Mouse (Mus musculus) mature B cell (primary cell): Measurements from ENCODE around the gene Ptpn22.

Source experiments
- in situ Hi-C: fragments of 300-500 bp; cut with MboI; formaldehyde crosslinking; loops from 2 replicates; pipeline ENCODE4 v1.14.3; 2019

Ptpn22 gene

GRCm38 (mm10) chr3:103857977-103858563, 1.5 kb upstream of the Ptpn22 start:
- in situ Hi-C loops: no loop called here

GRCm38 (mm10) chr3:103859851-103860391, 326 bp downstream of the Ptpn22 start:
- in situ Hi-C loops: no loop called here

DNA sequence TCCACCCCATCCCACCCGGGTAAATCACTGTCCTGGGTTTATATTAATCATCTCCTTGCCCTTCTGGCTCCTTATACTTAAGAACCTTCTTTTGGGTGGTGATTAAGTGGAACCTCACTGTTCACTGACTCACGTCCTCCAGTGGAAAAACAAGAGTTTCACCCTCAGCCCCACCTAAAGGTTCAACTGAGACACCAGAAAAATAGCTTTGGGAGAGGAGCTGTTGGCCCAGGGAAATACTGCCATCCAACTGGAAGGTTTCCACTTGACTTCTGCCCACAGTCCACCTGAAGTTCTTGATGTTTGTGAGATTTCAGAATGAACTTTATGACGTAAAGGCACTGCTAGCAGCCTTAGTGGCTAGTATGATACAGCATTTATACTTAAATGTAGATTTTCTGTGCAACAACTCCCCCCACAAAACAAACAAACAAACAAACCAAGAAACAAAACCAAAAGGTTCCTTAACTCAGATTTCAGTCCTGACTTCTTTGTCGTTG, 3.2 kb downstream of the Ptpn22 start:
- in situ Hi-C loops: no loop called here

GRCm38 (mm10) chr3:103864200-103864599, 4.6 kb downstream of the Ptpn22 start:
- in situ Hi-C loops: no loop called here

DNA sequence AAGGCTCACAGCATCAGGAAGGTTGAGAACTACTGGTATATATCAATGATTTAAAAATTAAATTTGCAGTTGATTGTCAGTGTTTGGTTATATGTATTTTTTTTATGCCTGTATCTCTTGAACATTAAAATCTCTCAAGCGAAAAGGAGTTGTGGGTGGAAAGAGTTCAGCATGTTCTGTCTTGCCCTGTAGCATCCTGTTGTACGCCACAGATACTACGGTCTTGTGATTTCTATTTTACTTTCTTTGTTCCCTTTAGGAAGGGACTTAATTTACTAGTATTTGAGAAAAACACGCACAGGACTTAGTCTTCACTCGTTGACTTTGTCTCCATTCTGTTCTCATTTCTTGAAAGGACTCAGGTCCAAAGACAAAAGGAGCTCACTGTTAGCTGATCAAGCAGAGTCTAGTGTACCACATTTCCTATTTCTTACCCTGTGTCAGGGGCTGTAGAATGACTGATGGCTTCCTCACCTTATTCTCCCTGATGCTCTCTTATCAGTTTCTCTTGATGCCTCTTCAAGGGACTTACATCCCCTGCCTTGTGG, 7.9 kb downstream of the Ptpn22 start:
- in situ Hi-C loops: no loop called here

DNA sequence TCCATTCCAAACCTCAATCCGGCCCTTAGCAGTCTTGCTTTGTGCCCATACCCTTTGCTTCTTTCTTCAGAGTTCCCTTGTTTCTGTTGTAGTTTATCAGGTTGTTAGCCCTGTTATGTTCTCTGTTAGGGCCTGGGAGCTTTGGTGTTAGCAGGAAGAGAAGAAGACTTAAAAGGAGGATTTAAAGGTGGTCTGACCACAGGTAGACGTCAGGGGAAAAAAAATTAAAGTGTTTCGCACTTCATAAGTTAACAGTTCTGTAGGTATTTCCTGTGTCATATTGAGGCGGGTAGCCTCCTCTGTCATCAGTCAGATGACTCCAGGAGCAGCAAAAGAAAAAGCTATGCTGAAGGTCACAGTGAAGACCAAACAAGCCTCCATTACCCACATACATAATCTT, 8.4 kb downstream of the Ptpn22 start:
- in situ Hi-C loops: no loop called here

- in situ Hi-C loops: no loop called here
Measured at GRCm38 (mm10) chr3:103872663-103873098, 13.1 kb downstream of the Ptpn22 start.

DNA sequence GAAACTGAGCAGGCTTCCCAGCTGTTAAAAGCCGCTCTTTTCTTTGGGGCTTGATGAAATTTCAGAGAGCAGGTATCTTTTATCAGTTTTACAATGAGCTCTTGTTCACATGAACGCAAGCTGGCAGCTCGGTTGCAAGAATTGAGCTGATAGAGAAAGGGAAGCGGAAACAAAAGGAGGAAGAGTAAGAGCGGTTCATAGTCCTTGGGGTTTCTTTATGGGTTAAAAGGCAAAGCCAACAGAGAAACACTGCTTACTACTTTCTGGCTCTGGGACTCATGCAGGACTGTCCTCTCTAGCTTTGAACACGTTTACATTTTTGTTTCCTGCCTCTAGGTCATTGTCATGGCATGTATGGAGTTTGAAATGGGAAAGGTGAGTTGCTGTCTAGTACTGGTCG, 14.7 kb downstream of the Ptpn22 start:
- in situ Hi-C loops: no loop called here

GRCm38 (mm10) chr3:103885946-103886345, 26.4 kb downstream of the Ptpn22 start:
- in situ Hi-C loops: no loop called here

DNA sequence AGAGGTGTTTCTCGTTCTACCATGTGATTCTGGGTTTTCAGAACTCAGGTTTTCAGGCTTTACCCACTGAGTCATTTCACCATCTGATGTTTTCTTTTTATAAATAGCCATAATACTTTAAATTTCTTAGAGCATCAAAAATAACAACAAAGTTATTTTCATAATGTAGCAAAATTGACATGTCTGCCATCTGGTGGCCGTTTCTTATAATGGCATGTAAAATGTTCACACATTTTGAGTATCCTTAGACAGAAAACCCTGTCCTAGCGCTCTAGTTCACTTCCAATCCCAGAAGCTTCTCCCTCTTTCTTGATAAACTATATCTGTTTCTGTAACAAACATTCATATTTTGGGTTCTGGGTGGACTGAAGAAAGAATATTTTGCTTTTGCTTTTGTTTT, 28.0 kb downstream of the Ptpn22 start:
- in situ Hi-C loops: no loop called here

GRCm38 (mm10) chr3:103893374-103893773, 33.8 kb downstream of the Ptpn22 start:
- in situ Hi-C loops: no loop called here

- in situ Hi-C loops: no loop called here
Measured at GRCm38 (mm10) chr3:103904705-103905104, 45.1 kb downstream of the Ptpn22 start.

- in situ Hi-C loops: no loop called here
Measured at GRCm38 (mm10) chr3:103907335-103908030, 47.9 kb downstream of the Ptpn22 start.

DNA sequence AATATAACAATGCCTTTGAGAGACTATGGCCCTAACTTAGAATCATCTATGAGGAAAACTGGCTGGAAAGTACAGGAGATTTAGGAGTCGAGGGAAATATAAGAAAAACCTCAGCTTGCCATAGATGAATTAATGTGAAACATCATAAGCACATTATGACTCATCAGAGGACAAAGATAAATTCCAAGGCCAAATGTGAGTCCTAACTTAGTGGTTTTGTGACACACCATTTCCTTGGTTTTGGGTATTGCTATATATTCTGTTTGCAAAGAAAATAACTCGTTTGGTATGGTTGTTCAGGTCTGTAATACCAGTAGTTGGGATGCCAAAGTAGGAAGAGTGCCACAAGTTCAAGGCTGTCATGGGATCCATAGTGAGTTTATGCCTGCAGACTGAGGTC, 49.2 kb downstream of the Ptpn22 start:
- in situ Hi-C loops: no loop called here

DNA sequence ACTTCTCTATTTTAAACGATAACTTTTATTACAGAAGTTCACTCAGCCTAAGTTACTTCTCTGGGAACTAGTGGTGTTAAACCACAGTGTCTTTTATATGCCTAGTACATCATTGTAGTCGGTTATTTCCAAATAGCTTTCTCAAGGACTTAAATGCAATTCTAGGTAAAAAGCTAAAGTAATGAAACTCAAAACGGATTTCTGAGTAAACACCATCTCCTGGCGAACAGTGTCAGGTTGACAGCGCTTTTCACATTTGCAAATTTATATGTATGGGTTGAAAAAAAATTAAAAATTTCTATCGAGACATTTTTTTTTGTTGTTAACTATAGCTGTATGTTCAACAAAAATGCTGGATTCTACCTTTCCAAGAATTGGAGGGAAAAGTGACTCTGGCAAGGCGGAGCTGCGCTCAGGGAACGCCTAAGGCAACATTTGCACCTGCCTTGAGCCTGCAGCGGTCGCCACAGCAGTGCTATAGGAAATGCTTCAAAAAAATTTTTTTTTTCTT, 53.9 kb downstream of the Ptpn22 start:
- in situ Hi-C loops: no loop called here

DNA sequence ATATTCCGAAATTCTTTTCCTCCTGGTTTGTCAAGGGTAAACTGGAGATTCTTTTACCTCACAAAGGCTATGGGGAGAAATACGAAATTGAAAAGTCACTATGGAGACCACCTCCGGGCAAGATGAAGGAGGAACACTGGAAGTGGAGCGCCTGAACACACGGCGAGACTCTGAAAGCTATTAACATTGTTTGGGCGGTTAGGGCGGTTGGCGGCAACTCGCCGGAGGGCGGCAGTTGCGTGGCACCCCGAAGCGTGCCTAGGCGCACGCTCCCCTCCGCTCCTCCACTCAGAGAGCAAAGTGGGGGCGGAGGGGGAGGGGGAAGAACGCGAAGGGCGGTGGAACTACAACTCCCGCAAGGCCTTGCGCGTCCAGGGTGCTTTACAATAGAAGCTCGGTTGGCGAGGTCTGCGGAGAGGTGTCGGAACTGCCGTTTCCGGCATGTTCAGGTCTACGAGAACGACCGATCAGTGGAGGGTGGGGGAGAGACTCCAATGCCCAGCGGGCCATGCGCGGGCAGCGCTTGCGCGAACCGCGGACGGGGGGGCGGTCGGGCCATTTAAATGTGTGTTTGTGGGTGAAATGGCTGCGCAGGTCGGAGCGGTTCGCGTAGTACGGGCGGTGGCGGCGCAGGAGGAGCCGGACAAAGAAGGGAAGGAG, 54.5 kb downstream of the Ptpn22 start, which contains the start of gene Rsbn1:
TSS of gene Rsbn1 (plus strand) at position 111 of the 660 bp plus-strand sequence.
- in situ Hi-C loops: no loop called here

- in situ Hi-C loops: no loop called here
Measured at GRCm38 (mm10) chr3:103914732-103915508, 55.3 kb downstream of the Ptpn22 start.

DNA sequence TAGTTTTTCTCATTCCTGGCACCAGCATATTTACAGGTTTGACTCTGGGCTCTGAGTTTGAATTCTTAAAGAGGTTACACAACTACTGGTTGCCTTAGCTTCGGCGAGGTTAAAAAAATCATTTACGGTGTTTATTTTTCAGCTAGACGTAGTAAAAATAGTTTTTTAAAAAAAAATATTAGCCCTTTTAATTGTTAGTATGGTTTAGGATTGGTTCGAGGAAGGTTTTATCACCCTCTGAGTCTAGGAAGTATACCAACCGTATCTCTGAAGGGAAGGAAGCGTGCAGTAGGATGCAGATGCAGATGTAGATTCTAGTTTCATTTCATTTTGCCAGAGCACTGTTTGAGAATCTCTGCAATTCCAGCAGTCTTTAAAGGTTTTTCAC, 55.9 kb downstream of the Ptpn22 start:
- in situ Hi-C loops: no loop called here

GRCm38 (mm10) chr3:103916205-103916838, 56.7 kb downstream of the Ptpn22 start:
- in situ Hi-C loops: no loop called here

GRCm38 (mm10) chr3:103916839-103917237, 57.2 kb downstream of the Ptpn22 start:
- in situ Hi-C loops: no loop called here

DNA sequence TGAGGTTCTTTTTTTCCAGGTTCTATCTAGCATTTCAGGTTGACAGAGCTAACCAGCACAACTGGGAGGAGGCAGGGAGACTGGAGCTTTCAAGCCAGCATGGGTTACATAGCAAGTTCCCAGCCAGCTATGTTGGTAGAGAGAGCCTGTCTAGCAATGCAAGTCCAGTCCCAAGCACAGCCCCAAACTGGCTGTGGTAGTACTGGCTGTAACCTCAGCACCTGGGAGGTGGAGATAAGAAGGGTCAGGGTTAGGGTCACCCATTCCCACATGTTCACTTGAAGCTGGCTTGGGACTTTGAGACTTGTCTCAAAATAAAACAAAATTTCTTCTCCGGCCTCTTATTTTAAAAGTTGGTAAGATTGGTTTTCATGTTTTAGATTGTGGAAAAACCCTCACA, 60.5 kb downstream of the Ptpn22 start:
- in situ Hi-C loops: no loop called here
